Mouse (Mus musculus): Measurements from ENCODE around the gene Atp4a. TPM values are rescaled to one million over a fixed set of nuclear protein-coding genes. Genes with fewer than 3 reads are reported as not detected.
"Not testable (repeated sequence)": the region's sequence is repeated elsewhere in the genome, so short reads cannot be mapped to it uniquely, and the experiment has no call there.

Atp4a gene
- total RNA-seq, 2 experiments from 2014 or later = 0.26 to 0.66 TPM

- peak; percentile 97 to 98 for DNase-seq (ENCODE audit: low spot score in 2 of 2)
Measured at GRCm38 (mm10) chr7:30729396-30730063, 17.5 kb downstream of the Atp4a start, which contains the start of gene Tmem147. TSS of gene Tmem147 (minus strand) at chr7:30729540.

DNA sequence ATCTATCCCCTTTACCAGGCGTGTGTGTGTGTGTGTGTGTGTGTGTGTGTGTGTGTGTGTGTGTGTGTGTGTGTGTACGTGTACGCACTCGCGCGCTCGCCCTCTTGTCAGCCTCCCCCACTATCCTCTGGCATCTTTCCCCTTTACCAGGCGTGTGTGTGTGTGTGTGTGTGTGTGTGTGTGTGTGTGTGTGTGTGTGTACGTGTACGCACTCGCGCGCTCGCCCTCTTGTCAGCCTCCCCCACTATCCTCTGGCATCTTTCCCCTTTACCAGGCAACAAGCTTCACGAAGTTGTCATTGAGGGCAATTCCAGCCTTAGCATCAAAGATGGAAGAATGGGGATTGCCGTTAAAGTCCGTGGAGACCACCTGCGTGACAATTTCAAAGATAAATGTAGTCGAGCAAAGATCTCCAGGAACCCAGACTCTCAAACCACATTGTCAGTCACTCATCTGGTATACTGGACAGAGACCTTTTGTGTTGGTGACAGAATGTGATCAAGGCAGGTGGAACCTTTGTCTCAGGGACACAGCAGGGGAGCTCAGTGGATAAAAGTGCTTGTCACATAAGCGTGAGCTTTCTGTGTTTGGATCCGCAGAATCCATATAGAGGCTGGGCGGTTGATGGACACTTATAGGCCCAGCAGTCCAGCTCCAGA, 18.2 kb downstream of the Atp4a start:
- not testable (repeated sequence) for DNase-seq (ENCODE audit: low spot score in 2 of 2)

GRCm38 (mm10) chr7:30736211-30736610, 24.2 kb downstream of the Atp4a start:
- no peak for DNase-seq (ENCODE audit: low spot score in 2 of 2)

DNA sequence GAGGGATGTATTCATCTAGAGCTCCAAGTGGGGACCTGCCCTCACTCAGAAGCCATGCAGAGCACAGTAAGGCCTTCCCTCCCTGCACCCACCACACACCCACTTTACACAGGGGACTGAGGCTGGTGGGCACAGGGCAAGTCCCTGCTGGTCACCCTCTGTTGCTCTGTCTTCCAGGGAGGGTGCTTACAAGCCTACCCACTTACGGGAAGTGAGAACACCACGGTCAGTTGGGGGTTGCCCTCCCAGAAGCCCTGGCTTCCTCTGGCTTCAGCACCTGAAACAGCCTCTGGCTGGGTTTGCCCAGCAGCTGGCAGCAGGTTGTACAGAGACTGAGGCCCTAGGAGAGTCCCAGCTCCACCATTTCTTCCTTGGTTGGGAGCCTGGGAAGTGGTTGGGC, 30.6 kb downstream of the Atp4a start:
- not testable (repeated sequence) for DNase-seq (ENCODE audit: low spot score in 2 of 2)

- not testable (repeated sequence) for DNase-seq (ENCODE audit: low spot score in 2 of 2)
Measured at GRCm38 (mm10) chr7:30743617-30744016, 31.6 kb downstream of the Atp4a start, which contains the start of gene Gapdhs. TSS of gene Gapdhs (minus strand) at chr7:30743681.

GRCm38 (mm10) chr7:30744022-30744598, 32.1 kb downstream of the Atp4a start:
- DNase-seq (ENCODE audit: low spot score in 2 of 2) = no peak

GRCm38 (mm10) chr7:30747525-30748204, 35.7 kb downstream of the Atp4a start:
- no peak for DNase-seq (ENCODE audit: low spot score in 2 of 2)

- DNase-seq (ENCODE audit: low spot score in 2 of 2) = no peak
Measured at GRCm38 (mm10) chr7:30749824-30750606, 38.0 kb downstream of the Atp4a start.

GRCm38 (mm10) chr7:30751086-30751669, 39.2 kb downstream of the Atp4a start, which contains the start of gene Sbsn:
TSS of gene Sbsn (plus strand) at chr7:30751471.
- no peak for DNase-seq (ENCODE audit: low spot score in 2 of 2)

DNA sequence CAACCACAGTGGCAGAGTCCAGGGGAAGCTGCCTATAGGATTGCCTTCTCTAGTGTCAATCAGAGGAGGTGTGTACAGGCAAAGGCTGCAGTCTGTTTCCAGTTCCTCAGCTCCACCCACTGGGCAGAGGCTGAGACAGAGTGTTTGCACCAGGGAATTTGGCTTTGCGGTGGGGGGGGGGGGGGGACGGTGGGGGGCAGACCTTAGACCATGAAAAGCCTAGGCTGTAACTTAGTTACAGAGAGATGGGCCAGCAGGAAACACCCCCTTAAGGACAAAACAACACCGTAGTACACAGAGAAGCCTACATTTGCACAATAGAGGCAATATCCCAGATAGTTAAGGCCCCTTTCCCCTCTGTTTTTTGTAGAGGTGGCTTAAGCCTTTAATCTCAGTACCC, 45.0 kb downstream of the Atp4a start:
- no peak for DNase-seq (ENCODE audit: low spot score in 2 of 2)

DNA sequence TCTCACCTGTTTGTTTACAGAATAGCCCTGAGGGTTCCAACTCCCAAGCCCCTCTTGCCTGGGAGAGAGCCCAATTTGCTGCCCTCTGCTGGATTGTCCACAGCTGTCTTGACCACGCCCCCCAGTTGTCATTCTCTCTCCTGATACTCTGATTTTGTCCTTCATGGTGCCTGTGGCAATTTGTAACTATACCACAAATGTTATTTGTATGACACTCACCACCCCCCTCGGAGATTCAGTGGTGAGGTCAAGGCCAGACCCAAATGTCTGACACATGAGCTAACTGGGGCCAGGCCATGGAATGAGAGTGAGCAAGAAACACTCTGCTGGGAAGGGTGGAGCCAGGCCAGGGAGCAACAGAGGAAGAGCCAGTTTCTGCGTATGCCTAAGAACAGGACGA, 46.8 kb downstream of the Atp4a start:
- DNase-seq (ENCODE audit: low spot score in 2 of 2) = no peak

GRCm38 (mm10) chr7:30761769-30762352, 49.9 kb downstream of the Atp4a start:
- no peak for DNase-seq (ENCODE audit: low spot score in 2 of 2)

DNA sequence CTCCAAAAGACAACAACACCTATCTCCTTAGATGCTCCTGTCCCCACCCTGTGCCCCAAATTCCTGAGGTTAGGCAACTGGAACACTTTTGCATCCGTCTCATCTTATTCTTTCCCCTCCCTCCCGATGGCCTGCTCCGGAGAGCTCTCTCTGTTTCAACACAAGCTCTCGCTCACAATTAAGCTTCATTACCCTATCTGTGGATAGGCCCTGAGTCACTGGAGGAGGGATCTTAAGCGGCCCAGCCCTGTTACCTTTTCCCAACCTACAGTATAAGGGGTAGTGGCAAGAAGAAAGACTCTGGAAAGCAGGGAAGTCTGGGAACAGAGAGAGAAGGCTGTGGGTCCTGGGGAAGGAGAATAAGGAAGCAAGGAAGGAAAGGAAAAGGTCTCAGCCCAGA, 51.4 kb downstream of the Atp4a start, which contains the start of gene Dmkn:
TSS of gene Dmkn (plus strand) at position 301 of the 400 bp plus-strand sequence.
- no peak for DNase-seq (ENCODE audit: low spot score in 2 of 2)

GRCm38 (mm10) chr7:30765173-30765572, 53.2 kb downstream of the Atp4a start:
- DNase-seq (ENCODE audit: low spot score in 2 of 2) = no peak

DNA sequence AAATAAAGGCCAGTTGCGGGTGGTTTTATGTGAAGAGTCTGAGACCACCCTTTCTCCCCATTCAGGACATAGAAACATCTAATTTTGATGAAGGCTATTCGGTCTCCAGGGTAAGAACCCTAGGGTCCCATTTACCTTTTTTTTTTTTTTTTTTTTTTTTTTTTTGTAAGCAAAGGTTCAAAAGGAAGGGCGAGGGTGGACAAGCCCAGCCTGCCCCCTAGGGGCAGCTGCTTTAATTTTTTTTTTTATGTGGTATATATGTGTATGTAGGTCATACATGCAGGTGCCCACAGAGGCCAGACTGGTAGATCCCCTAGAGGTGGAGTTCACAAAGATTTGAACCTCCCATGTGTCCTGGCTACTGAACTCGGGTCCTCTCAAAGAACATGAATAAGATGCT, 54.4 kb downstream of the Atp4a start:
- DNase-seq (ENCODE audit: low spot score in 2 of 2) = no peak

DNA sequence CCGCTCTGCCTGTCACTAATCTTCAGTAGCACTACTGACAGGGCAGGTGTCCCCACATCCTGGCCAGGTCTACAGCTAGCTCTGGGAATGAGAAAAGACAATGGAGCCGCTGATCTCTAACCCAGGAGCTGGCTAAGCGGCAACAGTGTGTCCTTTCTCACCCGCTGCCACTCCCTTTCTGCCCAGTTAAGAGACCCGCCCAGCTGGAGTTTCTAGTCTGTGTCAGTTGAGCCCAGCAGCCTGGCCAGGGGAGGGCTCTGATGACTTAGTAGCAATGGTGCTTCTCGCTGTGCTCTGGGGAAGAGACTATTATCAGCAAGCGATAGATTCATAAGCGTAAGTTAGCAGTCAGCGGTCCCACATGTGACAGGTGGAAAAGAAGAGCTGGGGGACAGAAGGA, 57.2 kb downstream of the Atp4a start:
- DNase-seq (ENCODE audit: low spot score in 2 of 2) = no peak

Measured in left cerebral cortex, adult 18-20 months (tissue).